Mouse (Mus musculus): ENCODE measurements around the gene Kcnk4.

Kcnk4 gene

GRCm38 (mm10) chr19:6874257-6874656, 60.1 kb downstream of the Kcnk4 start:
- no peak for DNase-seq
